Mouse (Mus musculus) CH12F3 (cell line): ENCODE measurements around the gene Adamtsl4.
"Not testable (repeated sequence)": the region's sequence is repeated elsewhere in the genome, so short reads cannot be mapped to it uniquely, and the experiment has no call there.

Experiments
- in situ Hi-C: fragments of 300-500 bp; cut with MboI; formaldehyde crosslinking; loops from 2 replicates; pipeline ENCODE4 v1.14.3; 2020; ENCODE audit warnings: low sequenced_read_pairs

Gene Adamtsl4

GRCm38 (mm10) chr3:95677420-95678090, 10.2 kb downstream of the Adamtsl4 start:
- in situ Hi-C loops, result no loop called here

DNA sequence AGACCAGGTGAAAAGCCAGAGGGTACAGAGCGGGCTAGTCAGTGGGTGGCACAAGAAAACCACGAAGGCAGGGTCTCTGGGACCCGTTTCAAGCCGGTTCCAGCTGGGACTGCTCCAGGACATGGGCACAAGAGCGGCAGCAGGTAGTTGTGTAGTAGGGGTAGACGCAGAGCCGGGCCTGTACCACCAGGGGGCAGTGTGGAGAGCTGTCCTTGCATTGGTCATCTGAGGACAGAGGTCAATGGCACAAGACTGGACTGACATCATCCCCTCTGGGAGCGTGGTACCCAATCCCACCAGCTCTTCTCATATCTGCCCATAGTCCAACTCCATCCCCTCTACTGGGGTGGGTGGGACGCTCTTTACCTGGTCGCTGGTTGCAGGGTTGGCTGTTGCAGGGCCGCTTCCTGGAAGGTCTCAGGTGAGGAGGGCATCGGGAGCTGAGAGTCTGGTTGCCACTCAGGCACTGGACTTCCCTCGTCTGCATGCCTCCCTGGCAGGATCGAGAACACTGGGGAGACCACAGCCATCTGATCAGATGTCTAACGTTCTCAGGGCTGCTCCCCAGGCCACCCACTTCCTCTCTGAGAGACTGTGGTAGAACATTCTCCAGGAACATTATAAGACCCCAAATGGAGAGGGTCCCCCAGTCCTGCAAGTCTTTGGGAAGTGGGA, 10.8 kb downstream of the Adamtsl4 start:
- in situ Hi-C loops, result no loop called here

DNA sequence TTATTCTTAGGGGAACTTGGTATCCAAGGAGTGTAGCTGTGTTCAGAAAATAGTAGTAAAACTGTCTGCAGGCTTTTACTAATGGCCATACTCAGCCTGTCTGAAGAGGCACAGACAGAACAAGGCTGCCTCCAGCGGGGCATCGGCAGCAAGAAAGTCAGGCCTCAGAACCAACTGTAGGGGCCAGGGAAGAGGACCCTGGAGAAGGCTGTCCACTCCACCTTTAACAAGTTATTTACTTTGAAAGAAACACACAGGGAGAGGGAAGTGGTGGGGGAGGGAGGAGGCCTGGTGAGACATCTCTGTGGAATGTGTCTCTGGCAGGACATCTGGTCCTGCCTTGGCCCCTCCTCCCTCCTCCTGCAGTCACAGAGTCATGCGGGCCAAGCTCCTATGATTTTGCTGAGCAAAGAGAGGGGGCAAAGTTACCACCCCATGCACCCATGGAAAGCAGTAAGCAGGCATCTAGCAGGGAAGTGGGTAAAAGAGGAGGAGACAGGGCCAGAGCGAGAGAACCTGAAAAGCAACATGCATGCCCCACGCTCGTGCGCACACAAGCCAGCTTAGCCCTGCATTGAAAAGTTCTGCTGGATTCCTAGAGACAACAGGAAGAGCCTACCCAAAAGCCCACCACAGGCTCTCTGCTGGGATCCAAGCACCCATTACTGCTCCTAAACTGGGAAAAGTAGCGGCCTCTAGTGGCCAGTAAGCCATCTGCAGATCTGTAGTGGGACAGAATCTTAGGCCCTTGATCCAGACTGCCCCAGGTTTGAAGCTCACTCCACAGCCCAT, 12.2 kb downstream of the Adamtsl4 start:
- in situ Hi-C loops, result no loop called here

DNA sequence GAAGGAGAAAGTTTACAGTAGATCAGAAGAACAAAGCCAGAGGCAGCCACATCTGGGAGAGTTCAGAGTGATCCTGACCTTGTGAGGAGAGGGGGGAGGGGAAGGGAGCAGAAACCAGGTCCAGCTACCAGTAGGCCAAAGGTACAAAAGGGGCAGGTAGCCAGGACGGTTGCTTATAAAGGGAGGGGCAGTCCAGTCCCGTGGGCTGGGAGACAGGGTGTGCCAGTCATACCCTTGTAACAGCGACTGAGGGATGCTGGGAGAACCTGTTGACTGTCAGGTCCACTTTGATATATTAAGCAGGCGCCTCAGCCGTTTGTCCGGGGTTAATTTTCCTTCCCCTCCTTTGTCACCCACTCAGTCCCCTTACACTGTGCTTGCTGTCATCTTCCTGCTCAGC, 12.9 kb downstream of the Adamtsl4 start:
- in situ Hi-C loops, result no loop called here

DNA sequence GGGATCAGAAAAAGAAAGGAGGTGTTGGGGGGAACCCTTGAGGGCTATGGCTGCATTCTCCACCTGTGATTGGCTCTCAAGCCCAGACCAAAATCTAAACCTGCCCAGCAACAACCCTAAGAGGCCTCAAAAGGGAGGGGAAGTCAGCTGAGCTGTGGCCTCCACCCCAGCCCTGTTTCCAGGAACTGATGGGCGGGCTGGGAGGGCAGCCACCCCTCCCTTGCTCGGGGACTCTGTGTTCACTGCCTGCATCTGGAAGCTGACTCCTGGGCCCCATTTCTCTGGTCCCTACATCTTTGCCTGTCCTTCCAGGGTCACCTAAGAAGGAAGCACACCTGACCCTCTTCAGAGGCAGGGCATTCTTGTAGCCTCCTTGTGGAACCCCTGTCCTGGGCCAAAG, 13.5 kb downstream of the Adamtsl4 start:
- in situ Hi-C loops, result no loop called here

DNA sequence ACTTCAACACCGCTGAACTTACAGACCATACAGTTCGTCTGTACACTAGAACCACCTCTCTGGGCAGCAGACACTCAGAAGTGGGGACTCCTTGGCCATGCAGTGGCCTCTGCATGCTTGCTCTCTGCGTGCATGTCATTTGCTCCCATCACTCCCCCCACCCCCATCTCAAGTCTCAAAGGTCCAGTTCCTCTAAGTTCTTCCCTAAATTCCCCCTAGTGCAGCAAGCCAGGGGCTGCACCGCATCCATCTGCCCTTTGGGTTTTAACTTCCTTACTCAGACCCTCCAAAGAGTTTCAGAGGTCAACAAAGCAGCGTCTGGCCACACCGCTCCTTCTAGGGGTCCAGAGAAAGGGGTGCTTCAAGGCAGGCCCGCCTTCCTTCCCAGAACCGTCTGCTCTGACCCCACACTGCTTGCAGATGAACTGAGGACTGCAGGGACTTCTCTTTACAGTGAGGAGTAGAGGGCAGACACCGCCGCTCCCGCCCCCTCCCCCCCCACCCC, 14.0 kb downstream of the Adamtsl4 start:
- in situ Hi-C loops, result no loop called here

- in situ Hi-C loops, result no loop called here
Measured at GRCm38 (mm10) chr3:95672861-95673706, 14.6 kb downstream of the Adamtsl4 start.

DNA sequence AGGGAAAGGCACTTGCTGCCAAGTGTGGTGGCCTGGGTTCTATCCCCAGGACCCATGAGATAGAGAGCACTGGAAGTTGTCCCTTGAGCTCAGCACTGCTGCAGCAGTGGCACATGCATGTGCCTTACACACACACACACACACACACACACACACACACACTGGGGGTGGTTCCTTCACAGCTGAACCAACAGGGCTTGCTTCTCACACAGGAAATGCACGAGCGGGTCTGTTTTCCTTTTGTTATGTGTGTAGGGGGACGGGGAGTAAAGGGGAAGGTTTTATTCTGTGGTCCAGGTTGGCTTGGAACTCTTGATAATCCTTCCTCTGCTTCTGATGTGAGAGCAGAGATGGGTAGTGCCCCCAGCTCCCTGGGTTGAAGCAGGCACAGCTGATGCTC, 15.3 kb downstream of the Adamtsl4 start:
- in situ Hi-C loops, result no loop called here

- in situ Hi-C loops, result no loop called here
Measured at GRCm38 (mm10) chr3:95671201-95671600, 16.5 kb downstream of the Adamtsl4 start.

GRCm38 (mm10) chr3:95670419-95670818, 17.3 kb downstream of the Adamtsl4 start:
- in situ Hi-C loops, result not testable (repeated sequence)

- in situ Hi-C loops, result no loop called here
Measured at GRCm38 (mm10) chr3:95669309-95669665, 18.4 kb downstream of the Adamtsl4 start.

GRCm38 (mm10) chr3:95668589-95669308, 19.0 kb downstream of the Adamtsl4 start:
- in situ Hi-C loops, result no loop called here

DNA sequence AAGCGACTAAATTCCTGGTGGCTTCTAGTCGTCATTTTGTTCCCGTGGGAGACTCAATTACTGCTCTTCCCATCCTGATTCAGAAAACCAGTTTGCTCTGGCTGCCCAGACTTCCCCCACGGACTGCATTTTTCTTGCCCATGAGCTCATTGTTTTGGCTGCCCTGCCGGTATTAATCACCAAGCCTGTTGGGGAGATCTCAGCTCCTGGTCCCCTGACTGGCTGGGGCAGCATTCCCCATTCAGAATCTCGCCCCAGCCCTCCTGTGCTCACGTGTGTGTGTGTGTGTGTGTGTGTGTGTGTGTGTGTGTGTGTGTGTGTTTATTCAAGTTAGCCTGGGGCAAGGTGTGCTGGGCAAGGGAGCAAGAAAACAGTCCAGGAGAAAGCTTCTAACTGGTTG, 19.7 kb downstream of the Adamtsl4 start:
- in situ Hi-C loops, result no loop called here

GRCm38 (mm10) chr3:95667521-95667920, 20.2 kb downstream of the Adamtsl4 start:
- in situ Hi-C loops, result no loop called here

GRCm38 (mm10) chr3:95666124-95666844, 21.4 kb downstream of the Adamtsl4 start:
- in situ Hi-C loops, result no loop called here

DNA sequence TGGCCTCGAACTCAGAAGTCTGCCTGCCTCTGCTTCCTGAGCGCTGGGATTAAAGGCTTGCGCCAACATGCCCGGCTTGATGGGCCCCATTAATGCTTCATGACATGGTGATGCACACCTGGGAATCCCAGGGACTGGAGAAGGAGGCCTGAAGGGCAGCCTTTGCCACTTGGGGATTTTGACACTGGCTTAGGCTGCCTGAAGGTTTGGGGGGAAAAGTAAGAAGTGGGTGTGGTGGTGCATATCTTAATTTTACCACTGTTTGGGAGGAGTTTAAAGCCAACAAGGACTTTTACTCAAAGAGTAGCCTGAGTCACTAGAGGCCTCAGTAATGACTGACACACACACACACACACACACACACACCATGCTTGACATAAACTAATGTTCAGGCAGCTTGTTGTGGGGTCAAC, 22.8 kb downstream of the Adamtsl4 start:
- in situ Hi-C loops, result no loop called here

DNA sequence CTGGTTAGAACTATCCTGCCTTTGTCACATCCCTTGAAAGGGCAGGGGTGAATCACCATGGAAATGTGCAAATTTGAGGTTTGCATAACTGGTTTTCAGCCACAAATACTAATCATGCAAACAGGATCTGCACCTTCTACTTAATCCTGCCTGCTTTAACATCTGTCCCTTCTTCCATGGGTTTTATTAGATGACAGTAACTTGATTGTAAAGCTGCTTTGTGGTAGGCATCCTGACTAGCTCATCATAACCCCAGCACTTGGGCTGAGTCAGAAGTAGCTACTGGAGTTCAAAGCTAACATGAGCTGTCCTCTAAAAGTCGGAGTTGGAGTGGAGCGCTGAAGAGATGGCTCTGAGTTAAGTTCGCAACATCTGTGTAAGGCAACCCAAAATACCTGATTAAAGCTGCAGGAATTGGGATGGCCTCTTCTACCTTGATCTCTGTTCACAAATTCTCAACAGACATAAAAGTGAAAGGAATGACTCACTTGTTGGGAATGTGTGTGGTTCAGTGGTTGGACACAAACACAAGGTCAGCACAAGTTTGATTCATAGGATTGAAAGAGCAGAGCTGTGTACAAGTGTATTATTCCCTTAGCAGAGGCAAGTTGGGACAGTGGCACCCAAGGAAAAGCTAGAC, 23.6 kb downstream of the Adamtsl4 start:
- in situ Hi-C loops, result no loop called here

- in situ Hi-C loops, result no loop called here
Measured at GRCm38 (mm10) chr3:95663486-95663885, 24.2 kb downstream of the Adamtsl4 start.
